Mouse (Mus musculus) gastrocnemius, adult 18-20 months (tissue): ENCODE measurements around the gene Flywch2. TPM values are rescaled to one million over a fixed set of nuclear protein-coding genes. Genes with fewer than 3 reads are reported as not detected.

Source experiments
- microRNA-seq: library from miRNA; unstranded; fragments of <30 nt; microRNA quantifications from one replicate; pipeline ENCODE4 v1.2.0, GENCODE M21; 2021
- total RNA-seq, 2 experiments: library from RNA; stranded (reverse); gene quantifications; 2 replicates each; pipeline ENCODE4 v1.2.3; 2021

Flywch2 gene
- total RNA-seq, 2 experiments from 2014 or later = not detected

Small RNAs within 50 kb of the gene (microRNA-seq; reads per million reads assigned to microRNA genes)
- gene Mir5125 = 1.7 reads per million

Other genes with a start within 250 kb of the Flywch2 start
- 1 to 10 TPM; 2.1 to 2.8 TPM for gene Zfp213, start 221.8 kb downstream of the Flywch2 start, total RNA-seq
- 1 to 10 TPM; 2.5 to 2.9 TPM for gene Zfp13, start 186.6 kb downstream of the Flywch2 start, total RNA-seq
- not detected for gene Zscan10, start 185.2 kb downstream of the Flywch2 start, total RNA-seq
- under 1 TPM in 1 of 2 experiments, not detected in 1; 0.07 TPM for gene Mmp25, start 140.8 kb downstream of the Flywch2 start, total RNA-seq
- gene Bicdl2, start 125.6 kb downstream of the Flywch2 start, total RNA-seq = not detected
- gene Hcfc1r1, start 112.5 kb downstream of the Flywch2 start, total RNA-seq = 100 to 1,000 TPM; 135 to 138 TPM
- 1 to 10 TPM; 6.9 to 9.9 TPM for gene Thoc6, start 112.2 kb downstream of the Flywch2 start, total RNA-seq
- gene Tnfrsf12a, start 108.6 kb downstream of the Flywch2 start, total RNA-seq = 10 to 100 TPM; 19.6 to 99.5 TPM
- not detected for gene Cldn6, start 106.8 kb downstream of the Flywch2 start, total RNA-seq
- gene Cldn9, start 102.1 kb downstream of the Flywch2 start, total RNA-seq = under 1 TPM in 1 of 2 experiments, not detected in 1; 0.21 TPM
- not detected for gene 1520401A03Rik, start 63.3 kb downstream of the Flywch2 start, total RNA-seq
- under 1 TPM; 0.32 to 0.57 TPM for gene Pkmyt1, start 59.7 kb downstream of the Flywch2 start, total RNA-seq
- 1 to 10 TPM; 2.3 to 2.8 TPM for gene Paqr4, start 45.2 kb downstream of the Flywch2 start, total RNA-seq
- not detected for gene Kremen2, start 40.2 kb downstream of the Flywch2 start, total RNA-seq
- gene Flywch1, start 14.5 kb downstream of the Flywch2 start, total RNA-seq = 10 to 100 TPM; 50.0 to 59.2 TPM
- gene Srrm2, start 4.5 kb upstream of the Flywch2 start, total RNA-seq = 100 to 1,000 TPM; 145 to 160 TPM
- 100 to 1,000 TPM; 394 to 418 TPM for gene Elob, start 43.1 kb upstream of the Flywch2 start, total RNA-seq
- not detected for gene Prss33, start 50.0 kb upstream of the Flywch2 start, total RNA-seq
- gene Prss32, start 57.8 kb upstream of the Flywch2 start, total RNA-seq = not detected
- gene Prss41, start 58.1 kb upstream of the Flywch2 start, total RNA-seq = not detected
- gene Prss21, start 82.0 kb upstream of the Flywch2 start, total RNA-seq = not detected
- not detected for gene Dcpp1, start 94.8 kb upstream of the Flywch2 start, total RNA-seq
- gene Dcpp2, start 94.8 kb upstream of the Flywch2 start, total RNA-seq = not detected
- gene Dcpp3, start 131.4 kb upstream of the Flywch2 start, total RNA-seq = not detected
- gene Sbp, start 155.6 kb upstream of the Flywch2 start, total RNA-seq = not detected
- not detected for gene Sbpl, start 169.2 kb upstream of the Flywch2 start, total RNA-seq
- not detected for gene Prss30, start 194.5 kb upstream of the Flywch2 start, total RNA-seq
- not detected for gene Prss22, start 212.0 kb upstream of the Flywch2 start, total RNA-seq